Mouse (Mus musculus) c-Kit-negative CD71-positive TER-119-positive erythroid progenitor cells, embryonic 14.5 days (primary cell): ENCODE data around the gene Slc7a11.
"Not testable (repeated sequence)": the region's sequence is repeated elsewhere in the genome, so short reads cannot be mapped to it uniquely, and the experiment has no call there.

ENCODE experiments used
- DNase-seq: peaks from one replicate; pipeline ENCODE4 v3.0.0-alpha.2; 2013; ENCODE audit warnings: low read depth, low spot score

Slc7a11 gene

DNA sequence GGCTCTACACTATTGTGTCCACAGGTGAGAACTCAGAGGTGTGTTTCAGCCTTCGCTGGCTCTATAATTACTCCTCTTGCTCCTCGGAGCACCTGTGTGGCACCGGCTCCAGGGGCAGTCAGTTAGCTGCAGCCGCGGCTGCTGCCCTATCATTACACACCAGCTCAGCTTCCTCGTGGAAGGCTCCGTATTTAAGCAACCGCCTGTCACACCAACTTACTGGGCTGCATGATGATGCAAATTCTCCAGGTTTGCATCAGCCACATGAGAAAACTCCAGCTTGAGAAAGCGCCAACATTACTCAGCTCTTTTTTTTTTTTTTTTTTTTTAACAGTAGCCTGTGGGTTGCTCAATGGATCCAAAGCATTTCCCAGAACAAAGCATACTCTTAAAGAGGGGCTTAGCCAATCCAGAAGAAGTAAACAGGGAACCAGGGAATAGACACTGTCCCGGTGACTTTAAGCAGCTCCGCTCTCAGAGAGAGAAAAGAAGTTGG, at the start of gene Slc7a11:
Slc7a11 (minus strand) TSS at position 194 of the 496 bp plus-strand sequence.
- no peak for DNase-seq

DNA sequence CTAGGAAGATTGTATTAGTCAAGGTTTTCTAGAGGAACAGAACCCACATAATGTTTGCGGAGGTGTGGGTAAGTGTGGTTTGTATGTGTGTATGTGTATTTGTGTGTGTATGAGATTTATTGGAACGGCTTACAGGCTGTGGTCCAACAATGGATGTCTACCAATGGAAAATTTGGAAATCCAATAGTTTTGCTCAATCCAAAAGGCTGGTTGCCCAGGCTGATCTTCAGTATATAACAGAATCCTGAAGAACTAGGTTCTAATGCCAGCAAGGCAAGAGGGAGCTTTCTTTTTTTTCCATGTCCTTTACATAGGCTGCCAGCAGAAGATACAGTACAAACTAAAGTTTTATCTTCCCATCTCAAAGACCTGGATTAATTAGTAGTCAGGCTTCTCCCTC, 48.3 kb upstream of the Slc7a11 start:
- DNase-seq, result no peak

DNA sequence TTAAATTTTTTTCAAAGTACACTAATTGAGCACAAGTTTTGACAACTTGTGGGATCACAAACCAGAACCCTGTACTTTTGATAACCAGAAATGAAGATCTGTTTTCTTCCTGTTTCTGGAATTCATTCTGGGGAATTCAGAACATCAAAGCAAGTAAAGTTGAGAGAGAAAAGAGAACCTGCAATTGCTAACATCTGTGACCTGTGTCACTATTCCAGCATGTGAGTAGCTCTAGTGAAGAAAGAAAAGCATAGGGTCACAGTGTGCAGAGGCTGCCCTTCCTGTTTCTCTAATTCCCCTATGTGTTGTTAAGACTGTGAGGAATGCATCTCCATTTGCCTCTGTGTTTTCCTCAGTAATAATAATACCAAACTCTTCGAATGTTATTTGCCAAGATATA, 40.7 kb upstream of the Slc7a11 start:
- no peak for DNase-seq

DNA sequence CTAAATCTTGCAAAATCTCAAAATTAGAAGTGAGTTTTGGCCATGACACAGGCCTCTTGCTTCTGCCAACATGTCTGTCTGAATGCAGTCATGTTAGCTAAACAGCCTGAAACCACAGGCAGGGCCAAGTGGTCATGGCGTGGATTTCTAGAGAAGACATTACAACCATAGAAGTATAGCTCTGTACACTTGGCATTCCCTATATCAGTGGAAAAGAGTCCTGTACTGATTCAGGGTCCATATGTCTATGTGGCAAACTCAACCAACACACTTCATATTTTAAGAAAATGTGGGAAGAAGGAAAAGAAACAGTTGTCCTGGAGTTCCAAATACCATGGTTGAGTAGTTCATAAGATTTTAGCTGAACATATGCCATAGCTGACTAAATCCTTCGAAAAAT, 18.8 kb upstream of the Slc7a11 start:
- no peak for DNase-seq

DNA sequence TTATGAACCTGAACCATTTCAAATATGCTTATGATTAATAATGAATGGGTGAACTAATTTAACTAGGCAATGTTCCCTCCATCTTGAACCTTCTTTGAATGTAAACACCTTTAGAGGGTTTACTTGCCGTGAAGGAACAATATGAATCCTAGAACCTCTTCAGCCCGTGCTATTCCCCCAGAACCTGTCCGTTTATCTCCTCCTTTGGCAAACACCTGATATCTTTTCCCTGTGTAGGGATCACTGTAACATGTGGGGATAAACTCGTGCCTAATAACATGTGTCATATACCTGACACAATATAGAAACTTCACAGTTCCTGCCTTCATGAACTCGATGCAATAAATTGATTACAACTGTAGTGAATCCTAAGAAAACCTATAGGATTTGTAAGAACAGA, 13.7 kb upstream of the Slc7a11 start:
- no peak for DNase-seq

DNA sequence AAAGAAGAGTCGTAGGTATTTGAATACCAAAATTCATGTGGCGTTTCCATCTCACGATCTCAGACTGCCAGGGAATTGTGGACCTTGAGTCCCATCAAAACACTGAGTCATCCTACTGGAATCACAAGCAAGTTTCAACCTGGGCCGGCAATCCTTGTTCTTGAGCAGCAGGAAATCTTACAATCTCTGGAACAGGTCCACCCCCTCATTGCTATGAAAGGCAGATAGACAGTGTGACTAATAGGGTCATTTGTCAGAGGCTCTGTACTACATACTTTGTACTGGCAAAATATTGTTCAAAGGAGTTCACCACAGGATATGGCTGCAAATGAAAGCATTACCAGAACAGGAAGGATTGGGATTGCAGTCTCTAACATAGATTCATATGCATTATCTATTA, 13.2 kb upstream of the Slc7a11 start:
- no peak for DNase-seq

DNA sequence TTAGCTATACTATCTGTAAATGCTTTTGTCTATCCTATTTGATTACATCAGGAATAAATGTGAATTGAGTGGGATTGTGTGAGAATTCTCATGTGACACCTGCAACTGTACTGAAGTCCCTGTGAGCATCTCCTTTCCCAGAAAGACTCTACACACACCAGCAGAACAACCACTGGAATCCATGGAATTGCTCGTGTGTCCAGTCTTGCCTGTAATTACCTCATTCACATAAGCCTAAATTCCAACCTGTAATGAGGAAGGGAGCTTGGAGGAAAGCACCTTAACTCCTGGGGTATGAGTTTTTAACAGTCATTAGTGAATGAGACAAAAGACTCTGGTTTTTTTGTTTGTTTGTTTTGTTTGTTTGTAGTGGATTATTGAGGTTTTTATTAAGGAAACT, 12.6 kb upstream of the Slc7a11 start:
- DNase-seq, result no peak

DNA sequence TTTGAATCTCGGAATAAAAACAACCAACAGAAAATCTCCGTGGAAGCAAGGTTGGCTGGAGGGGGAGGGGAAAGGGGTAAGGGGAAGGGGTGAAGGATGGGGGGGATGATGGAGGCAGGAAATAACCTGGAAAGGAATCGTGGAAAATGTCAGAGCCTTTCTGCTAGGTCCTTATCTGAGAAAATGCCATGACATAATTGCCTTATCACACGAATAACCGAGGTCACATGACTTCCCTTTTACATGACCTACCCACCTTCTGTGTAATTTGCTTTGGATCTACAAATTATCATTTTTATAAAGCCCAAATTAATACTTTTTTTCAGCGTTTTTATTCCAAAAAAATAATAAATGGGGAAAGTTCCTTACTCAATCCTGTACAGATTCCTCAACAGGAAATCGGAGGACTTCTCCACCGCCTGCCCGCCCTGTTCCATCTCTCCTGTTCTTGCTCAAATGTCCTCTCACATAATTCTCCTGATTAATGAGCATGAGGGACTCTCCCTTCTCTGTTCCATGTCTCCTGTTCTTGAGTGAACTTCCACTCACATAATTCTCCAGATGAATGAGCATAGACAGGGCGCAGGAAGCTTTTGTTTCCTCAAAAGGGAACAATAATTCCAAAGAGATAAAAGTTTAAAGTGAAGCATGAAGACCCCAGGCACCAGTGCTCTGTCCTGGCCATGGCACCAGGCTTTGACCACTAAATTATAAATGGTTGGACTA, 1.8 kb upstream of the Slc7a11 start:
- DNase-seq, result no peak

DNA sequence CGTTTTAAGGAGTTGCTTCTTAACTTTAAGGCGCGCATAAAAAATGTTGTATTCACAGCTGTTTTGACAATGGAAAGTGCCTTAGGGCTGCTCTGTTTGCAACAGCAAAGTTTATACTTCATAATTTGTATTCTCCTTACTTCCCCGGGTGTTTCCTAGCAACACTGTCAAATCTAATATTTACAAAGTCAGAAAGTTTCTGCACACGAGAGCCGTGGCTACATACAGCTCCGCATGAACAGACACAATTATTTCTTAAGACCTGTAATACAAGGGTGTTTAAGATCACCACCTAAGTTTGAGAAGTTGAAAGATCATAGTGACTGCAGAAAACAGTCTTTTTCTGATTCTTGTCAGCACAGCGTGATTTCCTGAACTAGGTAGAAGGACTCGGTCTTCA, 528 bp upstream of the Slc7a11 start:
- no peak for DNase-seq

DNA sequence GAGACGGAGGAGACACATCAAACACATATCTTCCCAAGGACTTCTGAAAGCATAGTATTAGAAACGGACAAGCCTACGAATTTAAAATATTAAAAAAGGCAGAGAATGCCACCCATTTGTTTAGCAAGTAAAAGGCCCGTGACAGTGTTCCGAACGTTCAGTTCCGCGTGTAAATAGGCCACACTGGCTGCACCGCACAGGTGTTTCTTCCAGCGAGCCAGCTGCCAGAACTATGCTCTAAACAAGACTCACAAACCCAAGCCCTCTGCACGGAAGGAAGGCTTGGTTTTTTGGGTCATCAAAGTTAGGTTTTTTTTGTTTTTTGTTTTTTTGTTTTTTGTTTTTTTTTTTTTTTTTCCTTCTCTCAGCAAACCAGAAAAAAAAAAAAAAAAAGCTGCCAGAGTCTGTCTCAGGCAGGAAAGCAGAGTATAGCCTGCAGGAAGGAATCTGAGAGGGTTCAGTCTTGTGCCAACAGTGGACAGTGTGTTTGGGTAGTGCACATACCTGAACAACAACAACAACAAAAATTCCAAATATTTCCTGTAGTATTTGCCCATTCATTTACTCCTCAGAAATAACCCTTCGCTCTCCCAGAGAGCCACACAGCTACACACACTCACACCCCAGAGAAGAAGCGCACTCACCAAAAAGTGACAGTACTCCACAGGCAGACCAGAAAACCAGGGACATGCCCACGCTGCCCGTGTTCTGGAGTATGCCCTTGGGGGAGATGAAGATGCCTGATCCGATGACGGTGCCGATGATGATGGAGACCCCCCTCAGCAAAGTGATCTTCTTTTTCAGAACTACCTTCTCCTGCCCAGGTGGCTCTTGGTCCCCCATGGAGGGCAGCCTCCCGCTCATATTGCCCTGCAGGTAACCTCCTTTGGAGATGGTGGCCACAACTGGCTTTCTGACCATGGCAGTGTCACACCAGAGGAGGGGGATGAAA, 797 bp downstream of the Slc7a11 start:
- DNase-seq, result no peak

DNA sequence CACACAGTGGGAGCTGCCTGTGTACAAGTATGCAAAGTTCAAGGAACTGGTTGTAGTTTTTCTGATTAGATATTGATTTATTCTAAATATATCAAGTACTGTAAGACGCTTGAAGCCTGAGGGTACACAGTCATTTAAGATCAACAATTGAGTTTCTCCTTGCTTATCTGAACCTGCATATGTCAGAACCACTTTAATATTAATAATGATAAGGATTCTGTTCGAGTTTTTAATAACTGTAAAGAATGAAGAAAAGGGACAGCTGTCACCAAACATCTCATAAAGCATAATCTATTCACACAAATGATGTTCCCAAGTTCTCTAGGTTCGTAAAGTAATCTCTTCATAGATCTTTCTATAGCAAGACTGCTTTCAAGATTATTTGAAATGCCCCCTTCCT, 2.1 kb downstream of the Slc7a11 start:
- no peak for DNase-seq

DNA sequence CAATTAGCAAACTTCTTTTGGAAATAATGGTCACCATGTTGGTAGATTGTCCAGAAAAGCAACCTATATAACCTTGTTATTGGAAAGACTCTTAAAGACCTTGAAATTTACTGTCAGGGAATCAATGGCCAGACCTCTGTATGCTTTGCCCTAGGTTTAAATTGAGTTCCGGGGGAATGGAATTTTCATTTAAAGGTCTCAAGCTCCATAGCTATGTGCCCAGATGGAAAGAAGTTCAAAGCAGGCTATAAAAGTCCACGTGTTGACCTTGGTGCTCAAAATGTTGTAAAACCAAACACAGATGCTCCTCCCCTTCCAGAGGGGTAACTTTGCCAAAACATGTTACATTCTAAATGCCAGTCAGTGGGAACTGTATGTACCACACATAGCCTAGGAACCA, 3.0 kb downstream of the Slc7a11 start:
- no peak for DNase-seq

DNA sequence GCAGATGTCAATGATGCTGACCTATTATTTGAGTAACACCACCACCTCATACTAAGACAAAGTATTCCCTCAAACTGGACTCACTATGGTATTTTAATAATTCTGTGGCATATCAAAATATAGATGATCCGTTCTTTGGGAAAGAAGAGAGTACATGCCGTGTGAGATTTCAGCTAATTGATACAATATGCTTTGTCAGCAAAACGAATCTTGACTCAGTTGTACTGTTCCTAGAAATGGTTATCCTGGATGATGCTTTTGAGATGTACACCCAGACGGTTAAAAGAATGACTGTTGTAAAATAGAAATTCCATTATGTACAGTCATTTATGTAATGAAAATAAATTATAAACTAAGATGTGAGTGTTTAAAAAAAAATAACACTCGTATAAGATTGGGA, 4.0 kb downstream of the Slc7a11 start:
- DNase-seq, result no peak

DNA sequence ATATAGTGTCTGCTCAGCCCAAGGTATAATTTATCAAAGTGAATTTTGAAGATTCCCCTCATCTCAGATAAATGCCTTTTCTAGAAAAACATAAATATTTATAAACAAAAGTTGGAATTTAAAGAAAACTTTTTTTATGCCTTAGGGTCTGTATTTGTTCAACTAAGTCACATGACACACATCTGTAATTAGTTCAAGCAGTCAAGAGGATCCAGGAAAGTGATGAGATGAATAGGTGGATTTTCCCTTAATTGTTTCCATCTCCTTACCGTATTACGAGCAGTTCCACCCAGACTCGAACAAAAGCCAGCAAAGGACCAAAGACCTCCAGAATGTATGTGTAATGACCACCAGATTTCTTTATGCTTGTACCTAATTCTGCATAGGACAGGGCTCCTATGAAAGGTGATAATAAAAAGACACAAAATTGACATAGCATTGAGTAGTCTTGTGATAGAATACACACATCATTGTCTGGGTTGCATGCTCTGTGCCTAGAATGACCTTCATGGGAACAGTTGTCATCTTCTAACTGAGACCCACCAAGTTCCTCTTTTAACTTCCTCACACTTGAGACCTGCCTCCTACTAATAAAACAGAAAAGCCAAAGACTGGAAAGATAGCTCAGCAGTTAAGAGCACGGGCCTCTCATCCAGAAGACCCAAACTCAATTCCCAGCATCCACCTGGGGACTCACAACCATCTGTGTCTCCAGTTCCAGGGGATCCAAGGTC, 4.7 kb downstream of the Slc7a11 start:
- no peak for DNase-seq

DNA sequence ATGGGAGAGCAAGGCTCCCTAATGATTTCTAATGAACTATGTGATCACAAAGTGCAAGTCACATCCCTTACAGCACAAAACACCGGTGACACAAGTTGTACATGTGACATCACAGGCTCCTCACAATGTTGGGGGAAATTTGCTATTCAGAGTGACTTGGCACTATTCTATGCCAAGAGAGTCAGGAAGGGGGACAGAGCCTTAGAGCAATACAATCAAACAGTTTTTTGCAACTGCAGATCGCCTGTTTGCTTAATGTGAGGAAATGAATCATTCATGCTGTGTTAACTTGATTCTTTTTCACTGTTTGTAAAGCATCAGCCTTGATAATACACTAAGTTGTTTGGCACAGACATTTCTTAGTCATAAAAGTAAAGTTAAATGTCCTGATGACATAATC, 5.3 kb downstream of the Slc7a11 start:
- DNase-seq, result not testable (repeated sequence)

DNA sequence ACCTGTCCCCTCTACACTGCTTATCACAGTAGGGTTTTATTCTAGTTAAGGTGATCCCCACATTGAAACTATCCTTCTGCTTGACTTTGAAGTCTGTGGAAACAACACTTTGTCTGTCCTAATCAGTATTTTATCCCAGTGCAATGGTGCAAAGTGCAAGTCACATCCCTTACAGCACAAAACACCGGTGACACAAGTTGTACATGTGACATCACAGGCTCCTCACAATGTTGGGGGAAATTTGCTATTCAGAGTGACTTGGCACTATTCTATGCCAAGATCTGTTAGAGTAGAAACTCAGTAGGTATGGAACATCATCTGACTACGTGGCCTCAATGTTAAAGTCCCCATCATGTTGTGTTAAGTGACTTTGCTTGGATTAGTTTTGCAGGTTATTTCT, 7.0 kb downstream of the Slc7a11 start:
- not testable (repeated sequence) for DNase-seq

DNA sequence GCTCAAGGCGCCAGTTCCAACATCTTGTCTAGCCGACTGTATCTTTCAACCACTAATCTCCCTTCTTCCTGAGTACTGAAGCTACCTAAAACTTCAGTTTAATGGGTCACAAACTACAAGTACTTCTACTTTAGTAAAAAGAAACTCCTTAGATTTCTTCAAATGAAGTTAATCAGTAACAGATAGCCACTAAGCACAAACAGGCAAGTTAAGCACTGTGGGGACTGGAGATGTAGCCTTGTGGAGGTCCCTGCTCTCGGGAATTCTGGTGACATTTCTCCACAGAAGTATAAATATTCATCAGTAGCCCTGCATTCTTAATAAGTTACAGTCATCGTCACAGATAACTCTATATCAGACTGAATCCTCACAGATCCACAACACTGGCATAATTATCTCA, 9.6 kb downstream of the Slc7a11 start:
- DNase-seq, result no peak

DNA sequence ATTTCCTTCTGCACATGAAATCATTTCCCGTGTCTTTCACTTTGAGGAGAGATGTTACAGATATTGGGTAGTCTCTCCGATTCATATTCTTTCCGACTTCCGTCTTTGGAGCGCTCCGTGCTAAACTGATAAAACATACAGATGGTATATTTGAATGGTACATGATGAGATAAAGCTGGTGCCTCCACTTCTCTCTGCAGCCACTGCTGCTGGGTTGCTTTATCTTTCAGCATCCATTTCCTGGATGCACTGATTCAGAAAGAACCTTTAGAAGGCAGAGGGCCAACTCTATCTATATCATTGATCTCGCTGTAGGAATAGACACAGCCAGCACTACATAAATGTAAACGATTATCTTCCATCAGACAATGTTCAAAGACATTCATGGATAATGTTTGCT, 12.6 kb downstream of the Slc7a11 start:
- DNase-seq, result no peak

DNA sequence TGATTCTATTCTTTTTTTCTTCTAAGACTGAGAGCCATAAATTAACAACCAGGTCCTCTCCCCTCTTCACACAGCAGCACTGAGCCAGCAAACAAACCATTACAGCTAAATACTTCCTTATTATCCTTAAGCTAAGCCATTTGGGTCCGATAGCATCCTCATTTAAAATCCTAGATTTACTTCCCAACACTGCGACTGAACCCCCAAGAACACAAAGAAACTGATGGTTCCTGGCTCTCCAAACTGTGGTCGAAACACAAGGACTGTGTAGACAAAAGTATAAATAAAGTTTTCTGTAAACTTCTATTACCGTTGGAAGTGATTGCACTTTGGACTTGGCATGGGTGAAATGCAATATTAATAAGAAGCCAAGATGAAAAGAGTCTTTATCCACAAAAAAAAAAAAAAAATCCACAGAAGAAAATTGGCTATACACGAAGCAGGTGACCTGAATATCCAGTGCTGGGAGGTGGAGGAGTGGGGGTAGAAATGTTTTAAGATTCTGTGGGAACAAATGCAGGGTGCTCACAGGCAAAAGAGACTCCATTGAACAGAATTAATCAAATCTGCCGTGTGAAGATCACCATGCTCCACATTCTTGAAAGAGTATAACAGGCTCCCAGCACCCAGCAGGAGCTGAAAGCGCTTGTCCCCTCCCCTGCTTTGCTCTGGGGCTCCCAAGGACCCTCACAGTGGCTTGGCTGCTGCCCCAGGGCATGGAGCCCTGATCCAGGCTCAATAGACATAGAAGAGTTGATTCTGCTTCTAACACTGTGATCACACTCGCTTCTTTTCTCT, 21.7 kb downstream of the Slc7a11 start:
- DNase-seq, result no peak

DNA sequence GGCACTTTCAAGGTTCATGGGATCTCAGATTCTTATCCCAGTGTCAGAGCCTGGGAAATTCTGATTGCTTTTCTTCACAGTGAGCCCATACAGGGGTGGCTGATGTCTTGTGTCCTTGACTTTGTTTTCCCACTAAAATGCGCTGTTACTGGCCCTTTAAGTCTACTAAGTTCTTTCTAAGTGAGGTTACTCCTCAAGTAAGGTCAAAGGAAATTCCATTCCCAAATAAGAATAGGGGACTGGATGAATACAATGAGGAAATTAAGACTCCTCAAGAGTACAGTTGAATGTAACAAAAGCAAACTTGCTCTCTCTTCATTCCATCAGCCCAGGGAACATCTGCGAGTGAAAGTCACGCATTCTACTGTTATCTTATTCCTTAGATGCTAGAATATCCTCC, 24.3 kb downstream of the Slc7a11 start:
- DNase-seq, result no peak

DNA sequence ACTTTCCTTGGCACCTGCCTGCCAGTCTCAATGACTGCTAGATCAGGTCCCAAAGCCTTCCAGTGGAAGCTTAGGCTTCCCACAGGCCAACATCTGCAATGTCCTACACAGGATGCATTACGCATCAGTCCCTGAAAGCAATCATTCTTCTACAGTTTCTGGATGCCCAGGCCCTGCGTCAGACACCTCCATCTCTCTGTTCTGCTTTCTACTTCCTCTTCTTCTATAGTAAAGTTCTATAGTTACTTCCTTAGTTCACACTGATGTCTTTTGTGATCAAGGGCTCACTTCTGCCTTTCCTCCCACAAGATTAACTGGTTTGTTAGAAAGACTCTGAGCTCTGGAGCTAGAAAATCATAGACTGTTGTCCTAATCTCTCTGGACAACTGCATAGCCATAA, 36.6 kb downstream of the Slc7a11 start:
- DNase-seq, result no peak
